9 mouse cellular contexts compared by ENCODE assay signal in genomic region chr3:57292826-57293225, GRCm38 (mm10). TPM values are rescaled to one million over a fixed set of nuclear protein-coding genes. Genes with fewer than 3 reads are reported as not detected.
DNase-seq lines count a peak whose midpoint lies in the region; ATAC-seq and TF ChIP-seq lines count a peak whose summit lies in the region.
"Had no signal": no experiment of that assay in that cellular context is flagged by ENCODE, and none has a peak within 500 bp of the region (broad histone marks: within the 10 kb centered on the region; RNA-seq: fewer than 3 reads in every experiment).

No protein-coding gene starts in this region.

- H3K79me2 ChIP-seq in C2C12 (ENCODE audit: control insufficient read depth, insufficient read depth): peaks cover 69% of the 10 kb centered on the region

- H3K9ac ChIP-seq in heart, postnatal 0 days (replicated peaks; ENCODE audit: low read depth, low read length): peak overlapping the region; percentile 56; the same call in 1 of the 2 replicates
- H3K9ac ChIP-seq: embryonic facial prominence, embryonic 13.5 days had no signal

- H3K4me1 ChIP-seq in heart, postnatal 0 days (ENCODE audit: control insufficient read depth, insufficient read depth): peaks cover 15% of the 10 kb centered on the region; the same call in 1 of the 2 replicates

- peaks cover 58% of the 10 kb centered on the region for H3K36me3 ChIP-seq in C2C12 (ENCODE audit: control insufficient read depth, insufficient read depth)
- H3K36me3 ChIP-seq in heart, postnatal 0 days (replicated peaks; ENCODE audit: control insufficient read depth, insufficient read depth, low read length): peaks cover 5% of the 10 kb centered on the region; the same call in 1 of the 2 replicates
- H3K36me3 ChIP-seq: embryonic facial prominence, embryonic 13.5 days had no signal

- peak; percentile 41 for TF ChIP-seq CTCF in C2C12 (IDR thresholded peaks at IDR 0.05; ENCODE audit: control insufficient read depth, insufficient read depth, insufficient read length)
- peak; percentile 49; the same call in 1 of the 2 replicates for TF ChIP-seq CTCF in heart, postnatal 0 days (IDR thresholded peaks at IDR 0.05; ENCODE audit: low read depth)

- no peaks in the 10 kb centered on the region for H3K9me3 ChIP-seq in heart, postnatal 0 days (replicated peaks; ENCODE audit: control insufficient read depth, low read length)
- H3K9me3 ChIP-seq: embryonic facial prominence, embryonic 13.5 days had no signal

- peak overlapping the region; percentile 52 for H3K4me2 ChIP-seq in heart, postnatal 0 days (ENCODE audit: low read depth, low read length)

- ATAC-seq in heart, postnatal 0 days (ENCODE audit: insufficient read depth, low read depth): no peak; the same call in 1 of the 2 replicates

- no peak for TF ChIP-seq EP300 in heart, postnatal 0 days (IDR thresholded peaks at IDR 0.05; ENCODE audit: low read depth)

- peak overlapping the region; percentile 59 for H3K4me3 ChIP-seq in C2C12 (ENCODE audit: insufficient read depth, poor library complexity, severe bottlenecking)
- peak overlapping the region; percentile 50 for H3K4me3 ChIP-seq in heart, postnatal 0 days (ENCODE audit: low read depth, low read length)
- H3K4me3 ChIP-seq: embryonic facial prominence, embryonic 13.5 days had no signal

- peak; percentile 19 for DNase-seq in kidney, adult 18-20 months
- no peak for DNase-seq in kidney, adult 9 months
- DNase-seq in 3134 (ENCODE audit: extremely low read depth, insufficient read length, low spot score) (peak; percentile 61), adipocyte (ENCODE audit: low spot score) (no peak)
- DNase-seq in heart, postnatal 0 days (ENCODE audit: low spot score): no peak
- DNase-seq in right cerebral cortex, postnatal 36 days (ENCODE audit: low spot score in 2 of 2): no peak

- H3K79me3 ChIP-seq in C2C12 (ENCODE audit: low read depth): peaks cover 51% of the 10 kb centered on the region

- peak overlapping the region; percentile 88 for H3K27ac ChIP-seq in heart, postnatal 0 days (ENCODE audit: low read depth)
- H3K27ac ChIP-seq: embryonic facial prominence, embryonic 13.5 days had no signal

- WGBS in heart, postnatal 0 days: 48% methylated on average over 11 of the region's 11 CpGs

- H3K27me3 ChIP-seq in C2C12 (ENCODE audit: control insufficient read depth, insufficient read depth, insufficient read length): no peaks in the 10 kb centered on the region
- no peaks in the 10 kb centered on the region for H3K27me3 ChIP-seq in heart, postnatal 0 days (ENCODE audit: control insufficient read depth, insufficient read depth, low read length)
- H3K27me3 ChIP-seq: embryonic facial prominence, embryonic 13.5 days had no signal

- H3ac ChIP-seq in C2C12 (ENCODE audit: control insufficient read depth, insufficient read length, low read depth): peak overlapping the region; percentile 33

TF ChIP-seq in C2C12, 6 proteins besides CTCF, POLR2A, EP300 and RAD21:
- TF ChIP-seq MAX (IDR thresholded peaks at IDR 0.05) (no peak), CEBPB (IDR thresholded peaks at IDR 0.05; ENCODE audit: low read depth) (no peak), MYOG (IDR thresholded peaks at IDR 0.05; ENCODE audit: control insufficient read depth, extremely low read depth, insufficient read length) (no peak), USF1 (IDR thresholded peaks at IDR 0.05; ENCODE audit: low read depth) (no peak), MYOD1 (IDR thresholded peaks at IDR 0.05; ENCODE audit: control insufficient read depth, insufficient read length, low read depth) (no peak), FOSL1 (IDR thresholded peaks at IDR 0.05; ENCODE audit: insufficient read depth, low read length, poor library complexity, severe bottlenecking) (no peak)

RNA-seq across cellular contexts. Expression of gene Tm4sf1, which starts 9.0 kb away (rescaled TPM):
- 963 TPM for polyA plus RNA-seq in C2C12 (2012; fragmentation: generic; extraction: Trizol)
- total RNA-seq in heart, postnatal 0 days (2014; rRNA removed; ENCODE audit: low replicate concordance): 141 and 192 TPM in 2 replicates
- 333 and 346 TPM in 2 replicates for polyA plus RNA-seq in heart, postnatal 0 days (2015; fragmentation: Nextera tagmentation; extraction: Ambion mirVana)
- total RNA-seq: neutrophil, adult 5-6 weeks had no signal

Comparison
In these comparisons a context has a peak if more than half of its experiments do, and no peak if none do; other contexts are left out.
1. DNase-seq: peak in kidney, adult 18-20 months (single experiment) and 3134 (single experiment); none in kidney, adult 9 months (single experiment), heart, postnatal 0 days (single experiment), right cerebral cortex, postnatal 36 days (0 of 2) and adipocyte (single experiment).